Mouse (Mus musculus): ENCODE measurements around the gene Ip6k3.

GRCm38 (mm10) chr17:27121781-27122180, 45.8 kb downstream of the Ip6k3 start:
- no peak for TF ChIP-seq HCFC1 (IDR thresholded peaks at IDR 0.05; ENCODE audit: borderline replicate concordance, insufficient read depth, low read length)
- TF ChIP-seq CHD2 (IDR thresholded peaks at IDR 0.05; ENCODE audit: low read depth, low read length), result no peak
- no peak for TF ChIP-seq ZC3H11A (IDR thresholded peaks at IDR 0.05; ENCODE audit: borderline replicate concordance, low read depth, low read length)
- no peak for TF ChIP-seq ZNF384 (IDR thresholded peaks at IDR 0.05; ENCODE audit: low read depth, low read length)
- no peak for TF ChIP-seq MAFK (IDR thresholded peaks at IDR 0.05; ENCODE audit: insufficient read depth, low read depth, low read length)

Data from ES-E14 (cell line).